Mouse (Mus musculus): Measurements from ENCODE around the gene Psmb6. TPM values are rescaled to one million over a fixed set of nuclear protein-coding genes. Genes with fewer than 3 reads are reported as not detected.

Psmb6 gene
- total RNA-seq, 1 experiment = 612 TPM

DNA sequence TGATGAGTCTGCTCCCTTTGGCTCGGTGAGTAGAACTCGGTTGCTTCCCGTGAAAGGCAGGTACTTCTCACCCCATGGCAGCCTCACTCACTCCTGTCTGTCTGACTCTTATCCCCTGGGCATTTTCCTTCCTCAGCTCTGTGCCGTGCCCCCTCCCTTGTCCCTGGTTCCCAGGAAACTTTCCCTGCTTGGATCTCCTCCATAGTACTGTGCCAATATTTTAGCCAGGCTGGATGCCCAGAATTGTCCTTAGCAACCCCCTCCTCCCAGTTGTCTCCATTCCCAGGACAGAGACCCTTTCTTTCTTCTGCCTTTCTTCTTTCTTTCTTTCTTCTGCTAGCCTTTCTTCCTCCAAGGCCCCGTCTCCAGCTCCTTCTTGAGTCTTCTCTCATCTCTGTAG, 16.2 kb downstream of the Psmb6 start:
- in situ Hi-C loops (cut with MboI; ENCODE audit: low sequenced_read_pairs in 2 of 2, unreplicated experiment in 2 of 2) = no loop called here
- TF ChIP-seq ZC3H11A (IDR thresholded peaks at IDR 0.05; ENCODE audit: borderline replicate concordance, low read depth, low read length) = no peak
- TF ChIP-seq CHD2 (IDR thresholded peaks at IDR 0.05; ENCODE audit: low read depth, low read length) = no peak
- no peak for TF ChIP-seq HCFC1 (IDR thresholded peaks at IDR 0.05; ENCODE audit: borderline replicate concordance, insufficient read depth, low read length)
- TF ChIP-seq MAFK (IDR thresholded peaks at IDR 0.05; ENCODE audit: insufficient read depth, low read depth, low read length) = no peak
- TF ChIP-seq ZNF384 (IDR thresholded peaks at IDR 0.05; ENCODE audit: low read depth, low read length) = no peak
- Histone ChIP-seq H3K9ac (ENCODE audit: insufficient read depth, low read depth, low read length, poor library complexity, severe bottlenecking) (no peak overlapping the region), H3K36me3 (ENCODE audit: control insufficient read depth, insufficient read depth, low read length, poor library complexity, severe bottlenecking) (no peaks in the 10 kb centered on the region), H3K9me3 (ENCODE audit: control insufficient read depth, insufficient read depth, low read depth, low read length) (no peaks in the 10 kb centered on the region), H3K27ac (ENCODE audit: insufficient read depth, low read depth, low read length, poor library complexity, severe bottlenecking) (no peak overlapping the region), H3K4me1 (ENCODE audit: control insufficient read depth in 2 of 2, insufficient read depth in 2 of 2, low read length in 2 of 2, poor library complexity in 1 of 2) (no peaks in the 10 kb centered on the region), H3K4me3 (ENCODE audit: insufficient read depth in 1 of 2, low read depth in 1 of 2, low read length in 2 of 2, poor library complexity in 1 of 2, severe bottlenecking in 1 of 2) (no peak overlapping the region)
- DNase-seq (ENCODE audit: low read depth, low spot score) = no peak

DNA sequence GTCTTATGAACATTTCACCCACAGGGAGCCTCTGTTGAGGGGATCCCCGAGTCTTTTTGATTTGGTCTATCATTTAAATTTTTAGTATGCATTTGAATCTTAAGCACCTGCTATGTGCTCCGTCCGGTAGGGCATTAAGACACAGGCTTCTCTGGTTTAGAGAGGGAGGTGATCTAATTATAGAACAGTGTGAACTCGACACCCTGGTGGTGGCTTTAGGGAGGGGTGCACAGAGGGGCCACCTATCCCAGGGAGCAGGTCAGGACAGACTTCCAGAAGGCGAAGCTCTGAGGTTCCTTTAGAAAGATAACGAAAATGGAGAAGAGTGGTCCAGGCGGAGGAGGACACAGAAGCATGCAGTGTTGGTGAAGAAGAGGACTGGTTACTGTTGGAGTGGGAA, 19.3 kb downstream of the Psmb6 start:
- no peak for TF ChIP-seq MAFK (IDR thresholded peaks at IDR 0.05; ENCODE audit: insufficient read depth, low read depth, low read length)
- TF ChIP-seq ZC3H11A (IDR thresholded peaks at IDR 0.05; ENCODE audit: borderline replicate concordance, low read depth, low read length) = no peak
- no peak for TF ChIP-seq ZNF384 (IDR thresholded peaks at IDR 0.05; ENCODE audit: low read depth, low read length)
- TF ChIP-seq CHD2 (IDR thresholded peaks at IDR 0.05; ENCODE audit: low read depth, low read length) = no peak
- no peak for TF ChIP-seq HCFC1 (IDR thresholded peaks at IDR 0.05; ENCODE audit: borderline replicate concordance, insufficient read depth, low read length)
- Histone ChIP-seq H3K27ac (ENCODE audit: insufficient read depth, low read depth, low read length, poor library complexity, severe bottlenecking) (no peak overlapping the region), H3K36me3 (ENCODE audit: control insufficient read depth, insufficient read depth, low read length, poor library complexity, severe bottlenecking) (no peaks in the 10 kb centered on the region), H3K4me3 (ENCODE audit: insufficient read depth in 1 of 2, low read depth in 1 of 2, low read length in 2 of 2, poor library complexity in 1 of 2, severe bottlenecking in 1 of 2) (no peak overlapping the region), H3K9ac (ENCODE audit: insufficient read depth, low read depth, low read length, poor library complexity, severe bottlenecking) (no peak overlapping the region), H3K9me3 (ENCODE audit: control insufficient read depth, insufficient read depth, low read depth, low read length) (no peaks in the 10 kb centered on the region), H3K4me1 (ENCODE audit: control insufficient read depth in 2 of 2, insufficient read depth in 2 of 2, low read length in 2 of 2, poor library complexity in 1 of 2) (0 out of 4 replicates have a peak, but pooled peaks cover 0 to 1% of the 10 kb centered on the region in 2 experiments)
- DNase-seq (ENCODE audit: low read depth, low spot score) = no peak
- in situ Hi-C loops (cut with MboI; ENCODE audit: low sequenced_read_pairs in 2 of 2, unreplicated experiment in 2 of 2) = no loop called here

DNA sequence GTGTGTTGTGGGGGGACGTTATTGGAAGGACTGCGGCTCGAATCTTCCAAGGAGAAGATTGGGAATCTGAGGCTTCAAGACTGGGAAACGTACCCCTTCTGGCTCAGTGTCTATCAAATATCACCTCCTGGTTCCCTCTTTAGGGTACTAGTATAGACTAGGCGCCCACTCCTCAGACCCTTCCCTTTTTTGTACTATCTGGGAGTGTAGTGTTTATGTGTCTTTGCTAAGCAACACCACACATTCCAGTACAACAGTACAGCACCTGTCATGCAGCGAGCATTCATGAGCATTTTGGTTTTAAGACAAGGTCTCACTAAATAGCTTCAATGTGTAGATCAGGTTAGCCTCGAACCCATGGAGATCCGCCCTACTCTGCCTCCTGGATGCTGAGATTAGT, 26.4 kb downstream of the Psmb6 start:
- Histone ChIP-seq H3K4me1 (ENCODE audit: control insufficient read depth in 2 of 2, insufficient read depth in 2 of 2, low read length in 2 of 2, poor library complexity in 1 of 2) (peaks cover under 1 to 6% of the 10 kb centered on the region in 2 experiments; a peak in 2 of 4 replicates), H3K27ac (ENCODE audit: insufficient read depth, low read depth, low read length, poor library complexity, severe bottlenecking) (no peak overlapping the region), H3K9ac (ENCODE audit: insufficient read depth, low read depth, low read length, poor library complexity, severe bottlenecking) (no peak overlapping the region), H3K4me3 (ENCODE audit: insufficient read depth in 1 of 2, low read depth in 1 of 2, low read length in 2 of 2, poor library complexity in 1 of 2, severe bottlenecking in 1 of 2) (no peak overlapping the region), H3K9me3 (ENCODE audit: control insufficient read depth, insufficient read depth, low read depth, low read length) (no peaks in the 10 kb centered on the region), H3K36me3 (ENCODE audit: control insufficient read depth, insufficient read depth, low read length, poor library complexity, severe bottlenecking) (no peaks in the 10 kb centered on the region)
- TF ChIP-seq CHD2 (IDR thresholded peaks at IDR 0.05; ENCODE audit: low read depth, low read length) (no peak), HCFC1 (IDR thresholded peaks at IDR 0.05; ENCODE audit: borderline replicate concordance, insufficient read depth, low read length) (no peak), ZC3H11A (IDR thresholded peaks at IDR 0.05; ENCODE audit: borderline replicate concordance, low read depth, low read length) (no peak), ZNF384 (IDR thresholded peaks at IDR 0.05; ENCODE audit: low read depth, low read length) (no peak), MAFK (IDR thresholded peaks at IDR 0.05; ENCODE audit: insufficient read depth, low read depth, low read length) (no peak)
- DNase-seq (ENCODE audit: low read depth, low spot score) = no peak
- in situ Hi-C loops (cut with MboI; ENCODE audit: low sequenced_read_pairs in 2 of 2, unreplicated experiment in 2 of 2) = no loop called here

- no peak for DNase-seq (ENCODE audit: low read depth, low spot score)
- Histone ChIP-seq H3K4me3 (ENCODE audit: insufficient read depth in 1 of 2, low read depth in 1 of 2, low read length in 2 of 2, poor library complexity in 1 of 2, severe bottlenecking in 1 of 2) (no peak overlapping the region), H3K4me1 (ENCODE audit: control insufficient read depth in 2 of 2, insufficient read depth in 2 of 2, low read length in 2 of 2, poor library complexity in 1 of 2) (peaks cover 0 to 6% of the 10 kb centered on the region in 2 experiments; a peak in 2 of 4 replicates), H3K36me3 (ENCODE audit: control insufficient read depth, insufficient read depth, low read length, poor library complexity, severe bottlenecking) (no peaks in the 10 kb centered on the region), H3K9ac (ENCODE audit: insufficient read depth, low read depth, low read length, poor library complexity, severe bottlenecking) (no peak overlapping the region), H3K27ac (ENCODE audit: insufficient read depth, low read depth, low read length, poor library complexity, severe bottlenecking) (no peak overlapping the region), H3K9me3 (ENCODE audit: control insufficient read depth, insufficient read depth, low read depth, low read length) (no peaks in the 10 kb centered on the region)
- in situ Hi-C loops (cut with MboI; ENCODE audit: low sequenced_read_pairs in 2 of 2, unreplicated experiment in 2 of 2) = no loop called here
- no peak for TF ChIP-seq HCFC1 (IDR thresholded peaks at IDR 0.05; ENCODE audit: borderline replicate concordance, insufficient read depth, low read length)
- no peak for TF ChIP-seq CHD2 (IDR thresholded peaks at IDR 0.05; ENCODE audit: low read depth, low read length)
- no peak for TF ChIP-seq MAFK (IDR thresholded peaks at IDR 0.05; ENCODE audit: insufficient read depth, low read depth, low read length)
- no peak for TF ChIP-seq ZC3H11A (IDR thresholded peaks at IDR 0.05; ENCODE audit: borderline replicate concordance, low read depth, low read length)
- no peak for TF ChIP-seq ZNF384 (IDR thresholded peaks at IDR 0.05; ENCODE audit: low read depth, low read length)
Observed at GRCm38 (mm10) chr11:70553940-70554339, 28.8 kb downstream of the Psmb6 start.

DNA sequence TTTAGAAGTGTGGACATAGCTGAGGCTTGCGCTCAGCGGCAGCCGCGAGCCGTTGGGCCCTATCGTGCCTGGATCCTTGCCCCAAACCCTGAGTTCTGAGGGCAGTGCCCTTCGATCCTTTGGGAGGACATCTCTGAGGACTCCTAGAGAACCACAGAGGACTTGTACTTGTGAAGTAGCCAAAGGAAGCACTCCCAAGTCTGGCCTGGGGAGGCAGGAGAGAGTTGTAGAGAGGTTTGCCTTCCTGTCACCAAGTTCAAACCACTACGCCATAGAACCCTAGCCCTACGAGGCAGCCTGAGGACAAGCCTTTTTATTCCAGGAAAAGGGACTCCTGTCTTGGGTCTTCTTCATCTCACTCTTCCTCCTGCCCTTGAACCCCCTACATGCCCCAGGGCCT, 32.4 kb downstream of the Psmb6 start:
- no peak overlapping the region for H3K4me3 ChIP-seq (ENCODE audit: insufficient read depth in 1 of 2, low read depth in 1 of 2, low read length in 2 of 2, poor library complexity in 1 of 2, severe bottlenecking in 1 of 2)
- peaks cover 0 to 6% of the 10 kb centered on the region in 2 experiments; a peak in 2 of 4 replicates for H3K4me1 ChIP-seq (ENCODE audit: control insufficient read depth in 2 of 2, insufficient read depth in 2 of 2, low read length in 2 of 2, poor library complexity in 1 of 2)
- H3K9me3 ChIP-seq (ENCODE audit: control insufficient read depth, insufficient read depth, low read depth, low read length) = no peaks in the 10 kb centered on the region
- in situ Hi-C loops (cut with MboI; ENCODE audit: low sequenced_read_pairs in 2 of 2, unreplicated experiment in 2 of 2) = no loop called here
- H3K27ac ChIP-seq (ENCODE audit: insufficient read depth, low read depth, low read length, poor library complexity, severe bottlenecking) = no peak overlapping the region; the same call in 1 of the 2 replicates
- H3K36me3 ChIP-seq (ENCODE audit: control insufficient read depth, insufficient read depth, low read length, poor library complexity, severe bottlenecking) = no peaks in the 10 kb centered on the region
- TF ChIP-seq ZNF384 (IDR thresholded peaks at IDR 0.05; ENCODE audit: low read depth, low read length) = no peak
- TF ChIP-seq HCFC1 (IDR thresholded peaks at IDR 0.05; ENCODE audit: borderline replicate concordance, insufficient read depth, low read length) = no peak
- no peak for TF ChIP-seq ZC3H11A (IDR thresholded peaks at IDR 0.05; ENCODE audit: borderline replicate concordance, low read depth, low read length)
- no peak for TF ChIP-seq MAFK (IDR thresholded peaks at IDR 0.05; ENCODE audit: insufficient read depth, low read depth, low read length)
- TF ChIP-seq CHD2 (IDR thresholded peaks at IDR 0.05; ENCODE audit: low read depth, low read length) = no peak
- no peak overlapping the region for H3K9ac ChIP-seq (ENCODE audit: insufficient read depth, low read depth, low read length, poor library complexity, severe bottlenecking)
- DNase-seq (ENCODE audit: low read depth, low spot score) = no peak

Measured in ES-E14 (cell line).